Mouse (Mus musculus) megakaryocyte, embryonic 14.5 days (primary cell): ENCODE results near the gene Dyx1c1.

Source experiments
- FLI1 ChIP-seq: IDR thresholded peaks from 2 replicates; pipeline ENCODE4 v1.6.1; 2012; ENCODE audit warnings: low read length, inconsistent platforms, mixed read lengths
- GATA1 ChIP-seq: IDR thresholded peaks from 3 replicates; pipeline ENCODE4 v1.6.1; 2012; ENCODE audit warnings: mixed read lengths, low read length, inconsistent platforms, borderline replicate concordance

- TF ChIP-seq GATA1 (no peak), FLI1 (no peak)
These were observed 35.5 kb upstream of the Dyx1c1 start for GRCm38 (mm10) chr9:72923068-72923467.
